Mouse (Mus musculus) spleen, adult 2 months (tissue): Measurements from ENCODE around the gene Bola1. TPM values are rescaled to one million over a fixed set of nuclear protein-coding genes. Genes with fewer than 3 reads are reported as not detected.
"Not testable (repeated sequence)": the region's sequence is repeated elsewhere in the genome, so short reads cannot be mapped to it uniquely, and the experiment has no call there.

Source experiments
- DNase-seq, 2 experiments: peaks; one replicate each; pipeline versions ENCODE4 v3.0.0 to v3.0.0-alpha.2; 2012 to 2021; ENCODE audit warnings: low spot score in 2 of 2, low read depth in 1 of 2
- H3K27ac ChIP-seq: fragments of 200-500 bp; 2 replicates; pipeline ENCODE4 v1.5.1; 2012; ENCODE audit warnings: low read length, inconsistent platforms; ENCODE audit not compliant: insufficient read depth
- H3K27me3 ChIP-seq: fragments of 200-500 bp; 2 replicates; pipeline ENCODE4 v1.6.1; 2012; ENCODE audit warnings: mild to moderate bottlenecking, moderate library complexity, low read length, inconsistent platforms; ENCODE audit not compliant: control insufficient read depth, insufficient read depth
- H3K36me3 ChIP-seq: fragments of 200-500 bp; 2 replicates; pipeline ENCODE4 v1.6.1; 2012; ENCODE audit warnings: mild to moderate bottlenecking, low read length, inconsistent platforms; ENCODE audit not compliant: control insufficient read depth, insufficient read depth
- H3K4me1 ChIP-seq: fragments of 200-500 bp; 2 replicates; pipeline ENCODE4 v1.6.1; 2011; ENCODE audit warnings: inconsistent platforms; ENCODE audit not compliant: control insufficient read depth, insufficient read depth, insufficient read length
- H3K4me3 ChIP-seq: fragments of 200-500 bp; 2 replicates; pipeline ENCODE4 v1.5.1; 2011; ENCODE audit warnings: mild to moderate bottlenecking, inconsistent platforms; ENCODE audit not compliant: insufficient read depth, insufficient read length; ENCODE audit errors: extremely low read depth
- CTCF ChIP-seq: fragments of 200-500 bp; IDR thresholded peaks from 2 replicates; pipeline ENCODE4 v1.5.1; 2011; ENCODE audit warnings: mild to moderate bottlenecking, inconsistent platforms; ENCODE audit not compliant: insufficient read depth, insufficient read length, insufficient replicate concordance; ENCODE audit errors: extremely low read depth
- POLR2A ChIP-seq: fragments of 200-500 bp; IDR thresholded peaks from 2 replicates; pipeline ENCODE4 v1.6.1; 2011; ENCODE audit warnings: low read depth, low read length, inconsistent platforms
- WGBS: fragments of 180-500 bp; shearing (Covaris S2); methylation state at CpG from one replicate; pipeline ENCODE4 v1.1.7; 2018; 5-methylcytosine and 5-hydroxymethylcytosine counted together
- polyA plus RNA-seq: library from polyadenylated mRNA; depleted of rRNA; stranded (reverse); fragments of >200 nt; gene quantifications from 2 replicates; pipeline ENCODE4 v1.2.3, GENCODE M21; 2012

The Bola1 gene
- polyA plus RNA-seq, 1 experiment = 24.6 TPM

DNA sequence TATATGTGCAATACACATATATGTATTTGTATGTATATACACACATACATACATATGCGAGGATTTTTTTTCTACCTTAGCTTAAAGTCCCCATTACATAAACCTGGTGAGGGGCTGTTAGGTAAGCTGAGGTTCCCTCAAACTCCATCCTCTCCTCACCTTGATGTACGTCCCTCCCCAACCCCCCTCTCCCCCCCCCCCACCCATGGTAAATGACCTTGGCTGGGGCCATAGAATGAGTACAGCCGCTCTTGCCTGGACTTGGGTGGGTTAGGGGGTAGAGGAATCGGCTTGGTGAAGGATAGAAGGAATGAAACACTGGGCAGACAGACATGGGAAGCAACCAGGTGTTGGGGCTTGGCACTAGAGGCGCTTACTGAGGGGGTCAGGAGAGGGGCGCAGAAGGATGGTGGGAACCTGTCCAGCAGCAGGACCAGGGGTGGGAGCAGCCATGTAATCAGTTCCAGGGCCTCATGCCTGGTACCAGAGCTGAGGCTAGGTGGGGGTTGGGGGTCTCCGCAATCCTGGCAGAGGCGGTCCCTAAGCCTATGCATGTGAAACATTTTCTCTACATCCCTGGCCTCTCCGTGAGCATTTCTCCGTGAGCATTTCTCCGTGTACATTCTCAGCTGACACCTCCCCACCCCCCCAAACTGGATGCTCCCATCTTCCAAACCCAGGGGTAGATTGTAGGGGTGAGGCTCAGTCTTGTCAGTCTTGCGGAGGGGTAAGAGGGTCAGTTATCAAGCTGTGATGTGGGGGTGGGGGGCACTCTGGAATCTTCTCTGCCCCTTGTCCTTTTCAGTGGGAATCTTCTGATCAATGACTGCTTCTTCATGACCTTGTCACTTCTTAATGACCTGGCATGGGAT is 37.8 kb downstream of the Bola1 start:
- DNase-seq = no peak
- H3K4me1 ChIP-seq = no peaks in the 10 kb centered on the region
- 76% methylated on average over 12 of the region's 12 CpGs for WGBS
- peaks cover 3% of the 10 kb centered on the region; the same call in 1 of the 2 replicates for H3K36me3 ChIP-seq
- no peak overlapping the region for H3K4me3 ChIP-seq
- H3K27me3 ChIP-seq = no peaks in the 10 kb centered on the region
- TF ChIP-seq CTCF (no peak), POLR2A (no peak)
- no peak overlapping the region for H3K27ac ChIP-seq

DNA sequence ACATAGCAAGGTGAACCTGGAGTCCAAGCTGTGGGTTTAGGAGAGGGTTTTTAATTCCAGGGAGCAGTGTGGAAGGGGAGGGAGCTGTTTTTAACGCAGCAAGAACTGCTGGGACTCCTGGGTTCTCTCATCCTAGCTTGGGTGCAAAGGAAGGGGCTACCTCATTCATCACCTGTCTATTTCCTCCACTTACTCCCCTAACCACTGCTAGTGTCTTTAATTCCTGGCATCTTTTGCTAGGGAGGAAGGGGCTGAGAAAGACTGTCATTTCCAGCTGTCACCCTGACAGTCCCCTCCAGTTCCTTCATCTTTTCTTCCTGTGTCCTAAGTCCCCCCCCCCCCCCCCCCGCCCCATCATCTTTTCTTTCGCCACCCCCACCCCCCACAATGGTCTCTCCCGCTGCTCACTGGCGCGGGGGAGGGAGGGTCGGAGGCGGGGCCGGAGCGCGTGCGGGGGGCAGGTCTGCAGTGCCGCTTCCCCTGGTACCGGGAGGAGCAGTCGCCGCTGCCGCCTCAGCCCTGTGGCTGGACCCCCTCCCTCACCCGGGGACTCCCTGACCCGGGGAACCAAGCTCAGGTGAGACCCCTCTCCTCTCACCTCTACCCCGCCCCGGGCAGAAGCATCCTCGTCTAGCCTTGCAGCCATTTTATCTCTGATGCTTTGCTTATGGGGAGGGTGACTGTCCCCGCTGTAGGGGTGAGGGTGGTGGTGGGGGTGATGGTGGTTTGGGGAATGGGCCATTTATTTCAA is 38.6 kb downstream of the Bola1 start, which contains the start of gene Sv2a:
Sv2a (plus strand) TSS at position 425 of the 751 bp plus-strand sequence.
- TF ChIP-seq POLR2A (no peak), CTCF (no peak)
- Histone ChIP-seq H3K4me1 (no peaks in the 10 kb centered on the region), H3K36me3 (peaks cover 7% of the 10 kb centered on the region; the same call in 1 of the 2 replicates), H3K27me3 (no peaks in the 10 kb centered on the region), H3K4me3 (peak within 1 kb of the TSS; percentile 56), H3K27ac (no peak within 1 kb of the TSS)
- DNase-seq = peak in 1 of 2 experiments; percentile 40
- WGBS = 1% methylated on average over 15 of the region's 23 CpGs

- H3K36me3 ChIP-seq = peaks cover 9% of the 10 kb centered on the region
- no peak overlapping the region for H3K4me3 ChIP-seq
- TF ChIP-seq CTCF (no peak), POLR2A (no peak)
- no peak overlapping the region for H3K27ac ChIP-seq
- no peaks in the 10 kb centered on the region for H3K27me3 ChIP-seq
- no peak for DNase-seq
- H3K4me1 ChIP-seq = 0 out of 2 replicates have a peak, but pooled peaks cover 4% of the 10 kb centered on the region
- WGBS = 89% methylated on average over 4 of the region's 4 CpGs
These were observed 40.0 kb downstream of the Bola1 start for GRCm38 (mm10) chr3:96179531-96179930.

- WGBS = 92% methylated on average over 2 of the region's 2 CpGs
- peaks cover 11% of the 10 kb centered on the region for H3K36me3 ChIP-seq
- no peak for DNase-seq
- peaks cover 5% of the 10 kb centered on the region; the same call in 1 of the 2 replicates for H3K4me1 ChIP-seq
- H3K27ac ChIP-seq = no peak overlapping the region
- H3K27me3 ChIP-seq = no peaks in the 10 kb centered on the region
- H3K4me3 ChIP-seq = no peak overlapping the region
- no peak for TF ChIP-seq POLR2A
- TF ChIP-seq CTCF = no peak
These were observed 40.6 kb downstream of the Bola1 start for GRCm38 (mm10) chr3:96178902-96179301.

DNA sequence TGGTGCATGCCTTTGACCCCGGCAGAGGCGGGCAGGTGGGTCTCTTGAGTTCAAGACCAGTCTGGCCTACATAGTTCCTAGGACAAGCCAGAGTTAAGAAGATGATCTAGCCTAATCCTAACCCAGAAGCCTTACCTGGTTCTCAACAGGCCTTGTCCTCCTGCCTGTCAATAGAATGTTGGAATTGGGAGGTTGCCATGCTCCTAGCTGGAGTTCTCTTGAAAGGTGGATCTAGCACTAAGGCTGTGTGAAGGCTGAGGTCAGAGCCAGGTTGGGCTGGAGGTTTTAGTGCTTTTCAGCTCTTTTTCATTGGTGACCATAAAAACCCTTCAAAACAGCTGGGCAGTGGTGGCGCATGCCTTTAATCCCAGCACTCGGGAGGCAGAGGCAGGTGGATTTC is 41.1 kb downstream of the Bola1 start:
- DNase-seq = no peak
- Histone ChIP-seq H3K4me3 (no peak overlapping the region), H3K36me3 (peaks cover 12% of the 10 kb centered on the region), H3K27ac (no peak overlapping the region), H3K4me1 (peaks cover 6% of the 10 kb centered on the region; the same call in 1 of the 2 replicates), H3K27me3 (no peaks in the 10 kb centered on the region)
- WGBS = 92% methylated on average over 4 of the region's 4 CpGs
- no peak for TF ChIP-seq POLR2A
- TF ChIP-seq CTCF = no peak

GRCm38 (mm10) chr3:96175251-96175650 is 44.3 kb downstream of the Bola1 start:
- Histone ChIP-seq H3K4me1 (peaks cover 14% of the 10 kb centered on the region; the same call in 1 of the 2 replicates), H3K36me3 (peaks cover 12% of the 10 kb centered on the region), H3K27ac (no peak overlapping the region), H3K4me3 (no peak overlapping the region), H3K27me3 (no peaks in the 10 kb centered on the region)
- DNase-seq = no peak
- 95% methylated on average over 6 of the region's 6 CpGs for WGBS
- TF ChIP-seq POLR2A (no peak), CTCF (no peak)

DNA sequence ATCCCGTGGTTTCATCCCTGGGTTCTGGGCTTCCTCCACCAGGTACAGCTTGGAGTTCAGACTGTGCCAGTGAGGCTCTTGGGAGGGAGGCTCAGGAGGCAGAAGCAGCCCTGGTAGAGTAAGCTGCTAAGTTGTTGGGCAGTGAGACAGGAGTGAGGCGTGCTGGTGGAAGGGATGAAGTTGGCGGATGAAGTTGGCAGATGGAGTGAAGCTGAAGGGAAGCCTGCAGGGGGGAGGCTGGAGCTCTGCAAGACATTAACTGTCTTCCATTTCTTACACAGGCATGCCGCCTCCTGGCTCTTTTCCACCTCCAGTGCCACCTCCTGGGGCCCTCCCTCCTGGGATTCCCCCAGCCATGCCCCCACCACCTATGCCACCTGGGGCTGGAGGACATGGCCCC is 45.5 kb downstream of the Bola1 start:
- DNase-seq, H3K27ac ChIP-seq, H3K4me3 ChIP-seq, H3K27me3 ChIP-seq: not testable (repeated sequence)
- peaks cover 12% of the 10 kb centered on the region for H3K36me3 ChIP-seq
- H3K4me1 ChIP-seq = peaks cover 14% of the 10 kb centered on the region; the same call in 1 of the 2 replicates
- 93% methylated on average over 4 of the region's 4 CpGs for WGBS
